Mouse (Mus musculus): ENCODE results near the gene Btnl2. TPM values are rescaled to one million over a fixed set of nuclear protein-coding genes. Genes with fewer than 3 reads are reported as not detected.

The Btnl2 gene
- total and polyA plus RNA-seq, 3 experiments, result 1.1 to 4.8 (median 2.0) TPM

Other genes with a start within 250 kb of the Btnl2 start
Only the 20 nearest of the 23 such genes appear.
- 67.7 and 77.4 TPM in 2 replicates for gene H2-DMa, start 235.3 kb upstream of the Btnl2 start, total RNA-seq (2012; rRNA removed)
- 114 and 119 TPM in 2 replicates for gene H2-DMa, start 235.3 kb upstream of the Btnl2 start, total RNA-seq (2014; rRNA removed)
- gene H2-DMa, start 235.3 kb upstream of the Btnl2 start, polyA plus RNA-seq (2012; ENCODE audit: insufficient read length, low read depth), result 82.5 and 112 TPM in 2 replicates
- gene Brd2, start 232.2 kb upstream of the Btnl2 start, total RNA-seq (2012; rRNA removed), result 101 and 125 TPM in 2 replicates
- gene Brd2, start 232.2 kb upstream of the Btnl2 start, total RNA-seq (2014; rRNA removed), result 137 and 141 TPM in 2 replicates
- gene Brd2, start 232.2 kb upstream of the Btnl2 start, polyA plus RNA-seq (2012; ENCODE audit: insufficient read length, low read depth), result 247 and 252 TPM in 2 replicates
- 107 and 135 TPM in 2 replicates for gene H2-DMb2, start 211.5 kb upstream of the Btnl2 start, total RNA-seq (2012; rRNA removed)
- gene H2-DMb2, start 211.5 kb upstream of the Btnl2 start, total RNA-seq (2014; rRNA removed), result 173 and 199 TPM in 2 replicates
- gene H2-DMb2, start 211.5 kb upstream of the Btnl2 start, polyA plus RNA-seq (2012; ENCODE audit: insufficient read length, low read depth), result 161 and 175 TPM in 2 replicates
- 60.7 and 67.0 TPM in 2 replicates for gene H2-DMb1, start 201.8 kb upstream of the Btnl2 start, total RNA-seq (2012; rRNA removed)
- gene H2-DMb1, start 201.8 kb upstream of the Btnl2 start, total RNA-seq (2014; rRNA removed), result 77.4 and 102 TPM in 2 replicates
- 147 and 149 TPM in 2 replicates for gene H2-DMb1, start 201.8 kb upstream of the Btnl2 start, polyA plus RNA-seq (2012; ENCODE audit: insufficient read length, low read depth)
- 164 and 184 TPM in 2 replicates for gene Tap1, start 167.3 kb upstream of the Btnl2 start, total RNA-seq (2012; rRNA removed)
- gene Tap1, start 167.3 kb upstream of the Btnl2 start, total RNA-seq (2014; rRNA removed), result 90.1 and 102 TPM in 2 replicates
- 157 and 161 TPM in 2 replicates for gene Tap1, start 167.3 kb upstream of the Btnl2 start, polyA plus RNA-seq (2012; ENCODE audit: insufficient read length, low read depth)
- gene Psmb9, start 167.1 kb upstream of the Btnl2 start, total RNA-seq (2012; rRNA removed), result 435 and 547 TPM in 2 replicates
- gene Psmb9, start 167.1 kb upstream of the Btnl2 start, total RNA-seq (2014; rRNA removed), result 156 and 159 TPM in 2 replicates
- 192 and 196 TPM in 2 replicates for gene Psmb9, start 167.1 kb upstream of the Btnl2 start, polyA plus RNA-seq (2012; ENCODE audit: insufficient read length, low read depth)
- 989 and 1,092 TPM in 2 replicates for gene Psmb8, start 157.1 kb upstream of the Btnl2 start, total RNA-seq (2012; rRNA removed)
- gene Psmb8, start 157.1 kb upstream of the Btnl2 start, total RNA-seq (2014; rRNA removed), result 846 and 857 TPM in 2 replicates
- 652 and 654 TPM in 2 replicates for gene Psmb8, start 157.1 kb upstream of the Btnl2 start, polyA plus RNA-seq (2012; ENCODE audit: insufficient read length, low read depth)
- gene Tap2, start 151.3 kb upstream of the Btnl2 start, total RNA-seq (2012; rRNA removed), result 110 and 116 TPM in 2 replicates
- gene Tap2, start 151.3 kb upstream of the Btnl2 start, total RNA-seq (2014; rRNA removed), result 54.8 and 62.2 TPM in 2 replicates
- gene Tap2, start 151.3 kb upstream of the Btnl2 start, polyA plus RNA-seq (2012; ENCODE audit: insufficient read length, low read depth), result 121 and 124 TPM in 2 replicates
- gene H2-Ob, start 115.9 kb upstream of the Btnl2 start, total RNA-seq (2012; rRNA removed), result 8.4 and 13.7 TPM in 2 replicates
- 31.9 and 39.7 TPM in 2 replicates for gene H2-Ob, start 115.9 kb upstream of the Btnl2 start, total RNA-seq (2014; rRNA removed)
- gene H2-Ob, start 115.9 kb upstream of the Btnl2 start, polyA plus RNA-seq (2012; ENCODE audit: insufficient read length, low read depth), result 19.9 and 27.2 TPM in 2 replicates
- 114 and 158 TPM in 2 replicates for gene H2-Ab1, start 97.1 kb upstream of the Btnl2 start, total RNA-seq (2012; rRNA removed)
- gene H2-Ab1, start 97.1 kb upstream of the Btnl2 start, total RNA-seq (2014; rRNA removed), result 105 and 119 TPM in 2 replicates
- gene H2-Ab1, start 97.1 kb upstream of the Btnl2 start, polyA plus RNA-seq (2012; ENCODE audit: insufficient read length, low read depth), result 634 and 699 TPM in 2 replicates
- gene H2-Aa, start 67.0 kb upstream of the Btnl2 start, total RNA-seq (2012; rRNA removed), result 385 and 450 TPM in 2 replicates
- 481 and 488 TPM in 2 replicates for gene H2-Aa, start 67.0 kb upstream of the Btnl2 start, total RNA-seq (2014; rRNA removed)
- gene H2-Aa, start 67.0 kb upstream of the Btnl2 start, polyA plus RNA-seq (2012; ENCODE audit: insufficient read length, low read depth), result 930 and 958 TPM in 2 replicates
- 574 and 629 TPM in 2 replicates for gene H2-Eb1, start 49.0 kb upstream of the Btnl2 start, total RNA-seq (2012; rRNA removed)
- gene H2-Eb1, start 49.0 kb upstream of the Btnl2 start, total RNA-seq (2014; rRNA removed), result 511 and 534 TPM in 2 replicates
- gene H2-Eb1, start 49.0 kb upstream of the Btnl2 start, polyA plus RNA-seq (2012; ENCODE audit: insufficient read length, low read depth), result 898 and 899 TPM in 2 replicates
- 5.8 and 6.8 TPM in 2 replicates for gene H2-Eb2, start 29.2 kb upstream of the Btnl2 start, total RNA-seq (2012; rRNA removed)
- 10.9 and 12.2 TPM in 2 replicates for gene H2-Eb2, start 29.2 kb upstream of the Btnl2 start, total RNA-seq (2014; rRNA removed)
- gene H2-Eb2, start 29.2 kb upstream of the Btnl2 start, polyA plus RNA-seq (2012; ENCODE audit: insufficient read length, low read depth), result 10.2 and 11.4 TPM in 2 replicates
- gene Btnl1, start 22.3 kb downstream of the Btnl2 start, total RNA-seq (2012; rRNA removed), result 0.08 TPM in 1 of 2 replicates, not detected in the other
- 0.14 TPM in 1 of 2 replicates, not detected in the other for gene Btnl1, start 22.3 kb downstream of the Btnl2 start, total RNA-seq (2014; rRNA removed)
- gene Btnl1, start 22.3 kb downstream of the Btnl2 start, polyA plus RNA-seq (2012; ENCODE audit: insufficient read length, low read depth), result 0.11 TPM in 1 of 2 replicates, not detected in the other
- gene BC051142, start 44.0 kb downstream of the Btnl2 start, total RNA-seq (2012; rRNA removed), result not detected in 2 replicates
- 0.28 TPM in 1 of 2 replicates, not detected in the other for gene BC051142, start 44.0 kb downstream of the Btnl2 start, total RNA-seq (2014; rRNA removed)
- 0.83 and 1.0 TPM in 2 replicates for gene BC051142, start 44.0 kb downstream of the Btnl2 start, polyA plus RNA-seq (2012; ENCODE audit: insufficient read length, low read depth)
- not detected in 2 replicates for gene Btnl4, start 122.5 kb downstream of the Btnl2 start, total RNA-seq (2012; rRNA removed)
- gene Btnl4, start 122.5 kb downstream of the Btnl2 start, total RNA-seq (2014; rRNA removed), result not detected in 2 replicates
- not detected in 2 replicates for gene Btnl4, start 122.5 kb downstream of the Btnl2 start, polyA plus RNA-seq (2012; ENCODE audit: insufficient read length, low read depth)
- gene Btnl6, start 162.5 kb downstream of the Btnl2 start, total RNA-seq (2012; rRNA removed), result not detected in 2 replicates
- gene Btnl6, start 162.5 kb downstream of the Btnl2 start, total RNA-seq (2014; rRNA removed), result not detected in 2 replicates
- not detected in 2 replicates for gene Btnl6, start 162.5 kb downstream of the Btnl2 start, polyA plus RNA-seq (2012; ENCODE audit: insufficient read length, low read depth)
- 0.25 and 0.29 TPM in 2 replicates for gene Notch4, start 209.4 kb downstream of the Btnl2 start, total RNA-seq (2012; rRNA removed)
- gene Notch4, start 209.4 kb downstream of the Btnl2 start, total RNA-seq (2014; rRNA removed), result not detected in 2 replicates
- gene Notch4, start 209.4 kb downstream of the Btnl2 start, polyA plus RNA-seq (2012; ENCODE audit: insufficient read length, low read depth), result 0.55 TPM in 1 of 2 replicates, not detected in the other
- 14.9 and 18.2 TPM in 2 replicates for gene Gpsm3, start 235.0 kb downstream of the Btnl2 start, total RNA-seq (2012; rRNA removed)
- gene Gpsm3, start 235.0 kb downstream of the Btnl2 start, total RNA-seq (2014; rRNA removed), result 8.5 and 13.0 TPM in 2 replicates
- 38.7 and 52.6 TPM in 2 replicates for gene Gpsm3, start 235.0 kb downstream of the Btnl2 start, polyA plus RNA-seq (2012; ENCODE audit: insufficient read length, low read depth)
- gene Pbx2, start 236.4 kb downstream of the Btnl2 start, total RNA-seq (2012; rRNA removed), result 34.8 and 41.0 TPM in 2 replicates
- gene Pbx2, start 236.4 kb downstream of the Btnl2 start, total RNA-seq (2014; rRNA removed), result 30.0 and 31.9 TPM in 2 replicates
- 41.7 and 50.5 TPM in 2 replicates for gene Pbx2, start 236.4 kb downstream of the Btnl2 start, polyA plus RNA-seq (2012; ENCODE audit: insufficient read length, low read depth)